Mouse (Mus musculus) gastrocnemius, postnatal 14 days (tissue): Measurements from ENCODE around the gene Atp5k. TPM values are rescaled to one million over a fixed set of nuclear protein-coding genes. Genes with fewer than 3 reads are reported as not detected.

Experiments
- DNase-seq: peaks from one replicate; pipeline ENCODE4 v3.0.0; 2021; ENCODE audit warnings: mixed read lengths
- intact Hi-C: fragments of 180-260 bp; cut with DNase I; formaldehyde crosslinking; loops from one replicate; pipeline ENCODE4 v1.15.1; 2025; ENCODE audit warnings: low total_unique reads
- long read RNA-seq, 2 experiments: library from polyadenylated mRNA; stranded (forward); transcript quantifications; one replicate each; pipeline ENCODE4 v2.0.0; 2021
- total RNA-seq, 2 experiments: library from RNA; stranded (reverse); gene quantifications; 2 replicates each; pipeline ENCODE4 v1.2.3; 2021

Gene Atp5k
- total RNA-seq, result 100 to 1,000 TPM; 853 to 974 TPM
- long read RNA-seq, experiment 1, transcript Atp5k-203 (3 exons, 563 nt), result minor isoform, 10 of 954 reads
- long read RNA-seq, experiment 1, transcript Atp5k-202 (3 exons, 272 nt), result minor isoform, 8 of 954 reads
- long read RNA-seq, experiment 1, transcript Atp5k-201 (4 exons, 371 nt), result major isoform, 928 of 954 reads
- long read RNA-seq, experiment 1, partial matches to known transcripts, result 5 of 954 reads
- long read RNA-seq, experiment 1, other reads (novel, unspliced or antisense), result 3 of 954 reads
- long read RNA-seq, experiment 2, transcript Atp5k-203 (3 exons, 563 nt), result minor isoform, 9 of 1,104 reads
- long read RNA-seq, experiment 2, transcript Atp5k-201 (4 exons, 371 nt), result major isoform, 1,084 of 1,104 reads
- long read RNA-seq, experiment 2, partial matches to known transcripts, result 8 of 1,104 reads
- long read RNA-seq, experiment 2, other reads (novel, unspliced or antisense), result 2 of 1,104 reads

GRCm38 (mm10) chr5:108433804-108434587 is at the start of gene Atp5k:
Atp5k (minus strand) TSS chr5:108434448.
- peak; percentile 92 for DNase-seq
- intact Hi-C loops, result no loop called here

DNA sequence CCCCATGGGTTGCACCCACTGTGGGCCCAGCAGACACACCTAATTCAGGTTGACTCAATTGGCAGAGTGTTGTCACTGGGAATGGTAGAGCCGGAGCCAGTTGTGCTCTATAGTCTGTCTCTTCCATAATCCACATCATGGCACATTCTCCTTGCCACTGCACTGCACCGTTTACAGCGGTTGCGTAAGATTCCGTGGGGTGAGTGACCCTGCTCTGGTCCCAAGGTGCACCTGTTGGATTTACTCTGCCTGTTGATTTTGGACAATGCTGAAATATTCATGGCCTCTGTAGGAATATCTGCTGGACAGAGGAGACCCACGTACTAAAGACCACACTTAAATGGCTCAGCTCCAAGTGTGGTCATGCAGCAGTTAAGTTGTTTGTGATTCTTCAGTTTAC is 48.8 kb upstream of the Atp5k start:
- intact Hi-C loops, result no loop called here
- no peak for DNase-seq

DNA sequence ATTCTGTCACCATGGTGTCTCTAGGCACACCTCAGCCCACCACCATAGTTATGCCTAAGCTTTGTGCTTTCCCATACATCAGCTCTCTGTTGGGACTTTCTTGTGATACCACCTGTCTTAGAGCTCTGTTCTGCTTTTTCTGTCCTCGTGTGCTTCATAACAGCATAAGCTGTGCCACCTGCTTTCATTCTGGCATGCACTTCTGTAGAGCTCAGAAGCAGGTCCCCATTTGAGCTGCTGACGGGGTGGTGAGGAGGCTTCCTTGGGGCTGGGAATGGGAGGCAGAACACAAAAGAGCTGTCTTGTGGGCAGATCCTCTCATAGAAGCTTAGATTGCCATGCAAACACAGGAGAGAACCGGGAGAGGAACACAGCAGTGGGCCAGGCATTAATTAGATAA is 41.7 kb upstream of the Atp5k start:
- intact Hi-C loops, result no loop called here

GRCm38 (mm10) chr5:108473737-108474136 is 39.5 kb upstream of the Atp5k start:
- intact Hi-C loops, result no loop called here
- no peak for DNase-seq

More for the DNA sequence above, 41.7 kb upstream of the Atp5k start:
- DNase-seq, result no peak

DNA sequence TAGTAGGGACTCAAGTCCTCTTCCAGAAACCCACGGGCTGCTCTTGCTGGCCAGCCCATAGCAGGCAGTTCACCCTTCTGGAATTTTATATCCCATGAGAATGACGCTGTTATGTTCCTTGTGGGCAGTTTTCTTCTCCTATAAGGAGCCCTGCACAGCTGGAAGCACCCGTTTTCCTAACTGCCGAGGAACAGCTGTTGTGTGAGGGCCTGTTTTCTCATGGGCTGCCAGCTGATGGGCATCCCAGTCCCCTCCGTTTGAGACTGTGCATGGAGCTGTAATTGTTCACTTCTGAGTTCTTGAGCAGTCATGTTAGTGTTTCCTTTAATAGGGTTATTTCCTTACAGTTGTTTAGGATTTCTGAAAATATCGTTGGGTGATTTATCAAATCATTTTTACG is 35.4 kb upstream of the Atp5k start:
- intact Hi-C loops, result no loop called here
- no peak for DNase-seq

- intact Hi-C loops, result no loop called here
- no peak for DNase-seq
Observed at GRCm38 (mm10) chr5:108466647-108467046, 32.4 kb upstream of the Atp5k start.

GRCm38 (mm10) chr5:108465131-108465891 is 31.1 kb upstream of the Atp5k start:
- DNase-seq, result no peak

DNA sequence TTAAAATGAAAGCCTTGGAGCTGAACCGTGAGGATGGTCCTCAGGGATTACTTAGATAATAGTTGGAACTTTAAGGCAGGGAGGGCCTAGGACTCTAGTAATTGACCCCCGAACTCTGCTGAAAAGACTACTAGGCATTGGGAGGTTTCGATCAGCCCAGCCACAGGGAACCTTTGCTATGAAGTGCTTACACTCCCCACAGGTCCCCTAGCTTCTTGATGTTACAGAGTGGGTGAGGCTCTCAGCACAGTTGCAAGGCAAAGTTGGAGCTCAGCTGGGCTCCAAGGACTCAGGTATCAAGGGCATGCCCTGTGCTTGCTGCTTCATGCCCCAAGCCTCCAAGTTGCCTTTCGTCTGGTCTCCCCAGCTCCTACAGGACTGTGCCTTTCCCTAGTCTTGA is 28.2 kb upstream of the Atp5k start:
- intact Hi-C loops, result no loop called here
- DNase-seq, result no peak

More at GRCm38 (mm10) chr5:108465131-108465891, 31.1 kb upstream of the Atp5k start:
- intact Hi-C loops, result no loop called here

GRCm38 (mm10) chr5:108461082-108462065 is 27.1 kb upstream of the Atp5k start, which contains the start of gene Pcgf3:
Pcgf3 (plus strand) TSS chr5:108461232.
- intact Hi-C loops, result no loop called here

DNA sequence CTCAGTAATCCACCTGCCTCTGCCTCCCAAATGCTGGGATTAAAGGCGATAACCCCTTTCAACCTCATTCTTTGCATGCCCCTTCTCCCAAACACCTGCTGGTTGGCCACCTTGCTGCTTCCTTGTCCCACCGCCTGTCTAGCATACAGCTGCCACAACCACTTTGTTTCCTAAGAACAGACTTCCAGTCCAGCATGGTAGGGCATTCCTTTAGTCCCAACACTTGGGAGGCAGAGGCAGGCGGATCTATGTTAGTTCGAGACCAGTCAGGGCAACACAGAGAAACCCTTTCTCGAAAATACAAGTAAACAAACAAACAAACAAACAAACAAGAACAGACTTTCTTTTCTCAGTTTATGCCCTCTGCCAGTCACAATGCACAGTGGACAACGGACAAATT is 26.2 kb upstream of the Atp5k start:
- no peak for DNase-seq
- intact Hi-C loops, result no loop called here

More at GRCm38 (mm10) chr5:108461082-108462065, 27.1 kb upstream of the Atp5k start, which contains the start of gene Pcgf3:
- peak; percentile 97 for DNase-seq

- intact Hi-C loops, result no loop called here
- no peak for DNase-seq
Observed at GRCm38 (mm10) chr5:108458706-108459105, 24.5 kb upstream of the Atp5k start.

- no peak for DNase-seq
- intact Hi-C loops, result no loop called here
Observed at GRCm38 (mm10) chr5:108454094-108454493, 19.8 kb upstream of the Atp5k start.

DNA sequence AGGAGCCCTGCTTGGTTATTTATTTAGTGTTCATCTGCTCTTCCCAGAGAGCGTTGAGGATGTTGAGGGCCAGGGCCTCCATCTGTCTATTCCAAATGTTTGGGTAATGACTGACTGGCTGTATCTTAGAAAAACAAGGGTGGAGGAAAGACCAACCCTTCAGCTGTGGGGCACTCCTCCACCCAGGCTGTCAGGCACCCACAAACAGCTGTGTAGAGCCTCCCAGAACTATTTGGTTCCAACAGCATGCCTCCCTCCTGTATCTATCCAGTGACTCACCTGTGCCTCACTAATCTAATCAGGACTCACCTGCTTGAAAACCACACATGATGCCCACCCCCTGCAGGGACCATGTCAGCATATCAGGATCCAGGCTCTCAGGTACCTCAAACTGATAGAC is 18.2 kb upstream of the Atp5k start:
- DNase-seq, result no peak
- intact Hi-C loops, result no loop called here

- intact Hi-C loops, result no loop called here
- no peak for DNase-seq
Observed at GRCm38 (mm10) chr5:108451611-108452010, 17.4 kb upstream of the Atp5k start.

DNA sequence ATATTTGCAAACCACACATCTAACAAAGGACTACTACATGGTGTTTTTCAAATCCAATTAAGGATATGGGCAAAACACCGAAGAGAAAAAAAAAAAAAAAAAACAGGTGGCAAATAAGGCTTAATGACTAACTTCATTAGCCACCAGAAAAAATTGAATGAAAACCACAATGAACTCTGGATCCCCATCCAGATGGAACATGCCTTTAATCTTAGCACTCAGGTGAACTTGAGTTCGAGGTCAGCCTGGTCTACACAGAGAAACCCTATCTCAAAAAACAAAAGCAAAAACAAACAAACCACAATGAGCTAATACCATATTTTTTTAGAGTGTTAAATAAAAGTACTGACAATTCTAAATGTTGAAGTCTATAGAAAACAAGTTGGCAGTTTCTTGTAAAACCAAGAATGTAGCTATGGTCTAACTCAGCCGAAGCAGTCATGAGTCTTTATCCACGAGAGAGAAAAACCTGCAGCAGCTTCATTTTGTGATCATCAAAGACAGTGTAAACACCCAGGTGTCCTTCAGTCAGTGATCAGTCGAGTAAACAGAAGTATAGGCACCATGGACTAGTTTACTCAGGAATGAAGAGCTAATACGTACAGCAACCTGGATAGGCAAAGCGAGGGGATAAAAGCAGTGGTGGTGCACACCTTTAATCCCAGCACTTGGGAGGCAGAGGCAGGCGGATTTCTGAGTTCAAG is 16.7 kb upstream of the Atp5k start:
- DNase-seq, result no peak
- intact Hi-C loops, result no loop called here

DNA sequence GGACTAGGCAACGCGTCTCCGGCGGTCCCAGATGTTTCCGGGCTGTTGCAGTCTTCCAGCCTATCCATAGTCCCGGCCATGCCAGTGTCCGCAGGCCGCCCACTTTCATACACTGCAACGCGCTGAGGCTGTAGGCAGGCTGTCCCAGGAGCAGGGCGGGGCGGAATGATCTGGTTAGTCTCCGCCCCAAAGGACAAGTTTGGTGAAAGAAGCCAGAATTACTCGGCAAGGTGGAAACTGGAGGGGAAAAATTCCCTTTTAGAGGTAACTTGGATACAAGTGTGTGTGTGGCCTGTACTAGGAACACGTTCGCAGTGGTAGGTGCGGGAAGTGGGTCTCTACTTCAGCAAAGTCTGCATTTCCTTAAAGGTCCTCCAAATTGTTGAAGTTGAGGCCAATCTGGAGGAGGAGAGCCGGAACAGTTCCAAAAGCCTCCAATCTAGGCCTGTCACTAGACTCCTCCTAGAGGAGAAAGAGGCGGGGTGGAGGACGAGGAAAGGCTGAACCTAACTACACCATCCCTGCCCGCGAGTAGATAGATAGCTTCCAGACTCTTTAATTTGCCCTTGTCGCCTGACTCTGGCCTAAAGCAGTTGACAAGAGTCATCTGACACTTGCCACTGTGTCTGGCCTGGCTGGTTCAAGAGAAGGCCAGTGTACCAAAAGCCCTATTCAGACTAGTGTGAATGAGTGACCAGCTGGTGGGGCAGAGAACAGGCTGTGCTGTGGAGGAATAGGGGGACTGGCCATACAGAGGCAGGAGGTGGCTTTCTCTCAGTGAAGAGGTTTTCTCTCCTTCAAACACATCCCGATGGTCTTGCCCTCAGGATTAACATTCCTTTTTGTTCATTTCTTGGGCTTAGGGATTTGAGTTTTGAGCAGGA is 14.8 kb upstream of the Atp5k start, which contains the start of gene Mfsd7a:
Mfsd7a (minus strand) TSS at position 107 of the 884 bp plus-strand sequence.
- intact Hi-C loops, result no loop called here

GRCm38 (mm10) chr5:108447857-108448256 is 13.6 kb upstream of the Atp5k start:
- no peak for DNase-seq
- intact Hi-C loops, result no loop called here

More for the DNA sequence above, 14.8 kb upstream of the Atp5k start, which contains the start of gene Mfsd7a:
- peak; percentile 81 for DNase-seq
